Comparison of ENCODE assay signal across 9 mouse cellular contexts in genomic region chr1:179913471-179913870, GRCm38 (mm10). TPM values are rescaled to one million over a fixed set of nuclear protein-coding genes. Genes with fewer than 3 reads are reported as not detected.
DNase-seq lines count a peak whose midpoint lies in the region; ATAC-seq lines count a peak whose summit lies in the region.
"Had no signal": no experiment of that assay in that cellular context is flagged by ENCODE, and none has a peak within 500 bp of the region (broad histone marks: within the 10 kb centered on the region; RNA-seq: fewer than 3 reads in every experiment).

No protein-coding gene starts in this region.

- no peaks in the 10 kb centered on the region for H3K9me3 ChIP-seq in midbrain, embryonic 11.5 days (ENCODE audit: control insufficient read depth, low read length)
- H3K9me3 ChIP-seq in midbrain, embryonic 13.5 days = no peaks in the 10 kb centered on the region
- H3K9me3 ChIP-seq in midbrain, embryonic 16.5 days (replicated peaks; ENCODE audit: control insufficient read depth, low read length, poor library complexity, severe bottlenecking) = no peaks in the 10 kb centered on the region
- H3K9me3 ChIP-seq: neural tube, embryonic 12.5 days had no signal

- 86% methylated on average over 4 of the region's 4 CpGs for WGBS in midbrain, embryonic 11.5 days
- 83% methylated on average over 4 of the region's 4 CpGs for WGBS in midbrain, embryonic 13.5 days
- 87% methylated on average over 4 of the region's 4 CpGs for WGBS in midbrain, embryonic 16.5 days

- no peaks in the 10 kb centered on the region for H3K36me3 ChIP-seq in midbrain, embryonic 11.5 days (ENCODE audit: control insufficient read depth, insufficient read depth, low read length)
- H3K36me3 ChIP-seq in midbrain, embryonic 13.5 days = no peaks in the 10 kb centered on the region
- no peaks in the 10 kb centered on the region for H3K36me3 ChIP-seq in midbrain, embryonic 16.5 days (ENCODE audit: control insufficient read depth, insufficient read depth, low read length)
- H3K36me3 ChIP-seq: neural tube, embryonic 12.5 days had no signal

- H3K4me3 ChIP-seq in midbrain, embryonic 11.5 days (ENCODE audit: low read depth, low read length) = no peak overlapping the region
- no peak overlapping the region for H3K4me3 ChIP-seq in midbrain, embryonic 13.5 days (replicated peaks)
- H3K4me3 ChIP-seq in midbrain, embryonic 16.5 days (ENCODE audit: low read depth, low read length) = no peak overlapping the region
- H3K4me3 ChIP-seq: neural tube, embryonic 12.5 days had no signal

- no peak overlapping the region for H3K4me2 ChIP-seq in midbrain, embryonic 11.5 days
- H3K4me2 ChIP-seq in midbrain, embryonic 13.5 days (replicated peaks) = no peak overlapping the region
- H3K4me2 ChIP-seq in midbrain, embryonic 16.5 days (ENCODE audit: low read length) = no peak overlapping the region
- H3K4me2 ChIP-seq: neural tube, embryonic 12.5 days had no signal

- H3K27me3 ChIP-seq in midbrain, embryonic 11.5 days (ENCODE audit: control insufficient read depth, insufficient read depth, low read length) = no peaks in the 10 kb centered on the region
- H3K27me3 ChIP-seq in midbrain, embryonic 13.5 days = no peaks in the 10 kb centered on the region
- no peaks in the 10 kb centered on the region for H3K27me3 ChIP-seq in midbrain, embryonic 16.5 days (ENCODE audit: control insufficient read depth, insufficient read depth, low read depth, low read length)
- H3K27me3 ChIP-seq: neural tube, embryonic 12.5 days had no signal

- ATAC-seq in midbrain, embryonic 11.5 days (ENCODE audit: low FRiP score) = no peak
- no peak for ATAC-seq in midbrain, embryonic 13.5 days
- ATAC-seq in midbrain, embryonic 16.5 days = no peak

- H3K9ac ChIP-seq in midbrain, embryonic 11.5 days (ENCODE audit: low read length) = no peak overlapping the region
- no peak overlapping the region for H3K9ac ChIP-seq in midbrain, embryonic 13.5 days (replicated peaks)
- no peak overlapping the region for H3K9ac ChIP-seq in midbrain, embryonic 16.5 days (ENCODE audit: low read depth, low read length)
- H3K9ac ChIP-seq: liver, embryonic 14.5 days; neural tube, embryonic 12.5 days had no signal

- DNase-seq in midbrain, embryonic 11.5 days (ENCODE audit: low spot score, missing footprints) = peak; percentile 23
- peak; percentile 82 for DNase-seq in adrenal gland, postnatal 14 days
- peak; percentile 69 for DNase-seq in heart, postnatal 4 days
- DNase-seq in urinary bladder, postnatal 14 days (ENCODE audit: low spot score) = peak; percentile 91
- DNase-seq in thymus, postnatal 25 days = no peak

- 0 out of 2 replicates have a peak, but pooled peaks cover 2% of the 10 kb centered on the region for H3K4me1 ChIP-seq in midbrain, embryonic 11.5 days (ENCODE audit: control insufficient read depth, insufficient read depth, low read length)
- H3K4me1 ChIP-seq in midbrain, embryonic 13.5 days (replicated peaks) = no peaks in the 10 kb centered on the region
- no peaks in the 10 kb centered on the region for H3K4me1 ChIP-seq in midbrain, embryonic 16.5 days (ENCODE audit: control insufficient read depth, insufficient read depth, low read length)
- H3K4me1 ChIP-seq: neural tube, embryonic 12.5 days had no signal

- no peak overlapping the region for H3K27ac ChIP-seq in midbrain, embryonic 11.5 days (ENCODE audit: low read depth, low read length)
- H3K27ac ChIP-seq in midbrain, embryonic 13.5 days = no peak overlapping the region
- H3K27ac ChIP-seq in midbrain, embryonic 16.5 days (ENCODE audit: low read length) = no peak overlapping the region
- H3K27ac ChIP-seq: liver, embryonic 14.5 days; neural tube, embryonic 12.5 days had no signal

RNA-seq across cellular contexts. Expression of gene Cdc42bpa, which starts 46.8 kb away (rescaled TPM):
- 12.7 and 13.0 TPM in 2 replicates for polyA plus RNA-seq in midbrain, embryonic 11.5 days (2014; fragmentation: Nextera tagmentation; extraction: Ambion mirVana)
- 20.8 and 25.5 TPM in 2 replicates for polyA plus RNA-seq in midbrain, embryonic 13.5 days (2015; fragmentation: Nextera tagmentation; extraction: Ambion mirVana)
- 51.2 and 57.6 TPM in 2 replicates for total RNA-seq in adrenal gland, postnatal 14 days (2021)
- 10 to 100 TPM; 67.1 to 70.3 TPM for total RNA-seq in heart, postnatal 4 days (2021)
- 30.0 and 30.3 TPM in 2 replicates for polyA plus RNA-seq in midbrain, embryonic 16.5 days (2015; fragmentation: Nextera tagmentation; extraction: Ambion mirVana)
